Mouse (Mus musculus): ENCODE results near the gene Fhad1.

- TF ChIP-seq POLR2A (IDR thresholded peaks at IDR 0.05; ENCODE audit: low read depth, low read length) (no peak), CTCF (conservative IDR thresholded peaks at IDR 0.05 in 1 of 2, IDR thresholded peaks at IDR 0.05 in 1 of 2; ENCODE audit: low read depth in 2 of 2, low read length in 2 of 2) (no peak), USF1 (IDR thresholded peaks at IDR 0.05; ENCODE audit: low read depth, low read length) (no peak), EP300 (IDR thresholded peaks at IDR 0.05; ENCODE audit: low read length) (no peak), MEF2A (IDR thresholded peaks at IDR 0.05; ENCODE audit: borderline replicate concordance, low read depth, low read length) (no peak), RAD21 (IDR thresholded peaks at IDR 0.05; ENCODE audit: low read depth, low read length) (no peak), MYC (IDR thresholded peaks at IDR 0.05; ENCODE audit: low read depth, low read length) (no peak), MAX (IDR thresholded peaks at IDR 0.05; ENCODE audit: low read length) (no peak), ZKSCAN1 (IDR thresholded peaks at IDR 0.05; ENCODE audit: borderline replicate concordance, low read depth, low read length) (no peak), JUND (conservative IDR thresholded peaks at IDR 0.05; ENCODE audit: low read depth, low read length) (no peak), SIN3A (IDR thresholded peaks at IDR 0.05; ENCODE audit: low read length) (no peak)
Measured at GRCm38 (mm10) chr4:141917735-141918419, 97.0 kb downstream of the Fhad1 start.
